Mouse (Mus musculus): ENCODE measurements around the gene Vmn1r17. TPM values are rescaled to one million over a fixed set of nuclear protein-coding genes. Genes with fewer than 3 reads are reported as not detected.

Vmn1r17 gene
- polyA plus RNA-seq, 1 experiment from 2014 or later: not detected

DNA sequence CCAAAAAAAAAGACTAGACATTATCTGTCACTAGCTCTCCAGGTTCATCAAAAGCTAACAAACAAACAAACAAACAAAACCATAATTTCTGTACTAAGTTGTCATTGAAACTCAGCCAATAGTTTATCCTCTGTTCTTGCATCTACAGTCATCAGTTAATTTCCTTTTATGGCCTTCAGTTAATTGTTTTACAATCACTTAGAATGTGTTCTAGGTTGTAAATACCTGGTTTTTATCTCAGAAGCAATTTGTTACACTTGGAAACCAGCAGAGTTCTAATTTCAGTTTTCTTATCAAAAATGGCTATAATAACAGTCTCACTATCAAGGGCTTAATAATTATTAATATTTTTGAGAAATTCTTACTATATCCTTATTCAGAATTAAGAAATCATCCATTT, 37.4 kb downstream of the Vmn1r17 start:
- H3K4me3 ChIP-seq (ENCODE audit: low read depth, low read length): no peak overlapping the region

More for the DNA sequence above, 37.4 kb downstream of the Vmn1r17 start:
- no peak for TF ChIP-seq EP300 (IDR thresholded peaks at IDR 0.05; ENCODE audit: low read depth)
- no peak for TF ChIP-seq CTCF (IDR thresholded peaks at IDR 0.05; ENCODE audit: low read depth)
- H3K9me3 ChIP-seq (ENCODE audit: low read length): no peaks in the 10 kb centered on the region
- H3K27ac ChIP-seq (ENCODE audit: low read depth): no peak overlapping the region
- no peaks in the 10 kb centered on the region for H3K4me1 ChIP-seq (ENCODE audit: insufficient read depth)
- no peaks in the 10 kb centered on the region for H3K36me3 ChIP-seq (replicated peaks; ENCODE audit: insufficient read depth, low read length)
- no peak for DNase-seq
- no peak for ATAC-seq
- no peak overlapping the region for H3K9ac ChIP-seq (replicated peaks)
- no peaks in the 10 kb centered on the region for H3K27me3 ChIP-seq (ENCODE audit: insufficient read depth, low read length)
- H3K4me2 ChIP-seq (ENCODE audit: low read depth, low read length): no peak overlapping the region

Other genes with a start within 250 kb of the Vmn1r17 start
- gene Vmn1r11, start 230.3 kb downstream of the Vmn1r17 start, polyA plus RNA-seq (2015; fragmentation: Nextera tagmentation; extraction: Ambion mirVana): not detected in 2 replicates
- gene Vmn1r12, start 206.8 kb downstream of the Vmn1r17 start, polyA plus RNA-seq (2015; fragmentation: Nextera tagmentation; extraction: Ambion mirVana): not detected in 2 replicates
- gene Vmn1r13, start 160.4 kb downstream of the Vmn1r17 start, polyA plus RNA-seq (2015; fragmentation: Nextera tagmentation; extraction: Ambion mirVana): not detected in 2 replicates
- not detected in 2 replicates for gene Vmn1r14, start 132.0 kb downstream of the Vmn1r17 start, polyA plus RNA-seq (2015; fragmentation: Nextera tagmentation; extraction: Ambion mirVana)
- not detected in 2 replicates for gene Vmn1r15, start 105.8 kb downstream of the Vmn1r17 start, polyA plus RNA-seq (2015; fragmentation: Nextera tagmentation; extraction: Ambion mirVana)
- not detected in 2 replicates for gene Vmn1r16, start 34.2 kb downstream of the Vmn1r17 start, polyA plus RNA-seq (2015; fragmentation: Nextera tagmentation; extraction: Ambion mirVana)
- gene Vmn1r18, start 32.1 kb upstream of the Vmn1r17 start, polyA plus RNA-seq (2015; fragmentation: Nextera tagmentation; extraction: Ambion mirVana): not detected in 2 replicates
- gene Vmn1r19, start 40.1 kb upstream of the Vmn1r17 start, polyA plus RNA-seq (2015; fragmentation: Nextera tagmentation; extraction: Ambion mirVana): not detected in 2 replicates
- gene Vmn1r20, start 65.2 kb upstream of the Vmn1r17 start, polyA plus RNA-seq (2015; fragmentation: Nextera tagmentation; extraction: Ambion mirVana): not detected in 2 replicates
- gene Ppm1k, start 171.7 kb upstream of the Vmn1r17 start, polyA plus RNA-seq (2015; fragmentation: Nextera tagmentation; extraction: Ambion mirVana): 14.9 and 15.6 TPM in 2 replicates
- 5.0 and 5.5 TPM in 2 replicates for gene Herc6, start 217.3 kb upstream of the Vmn1r17 start, polyA plus RNA-seq (2015; fragmentation: Nextera tagmentation; extraction: Ambion mirVana)